Mouse (Mus musculus): ENCODE measurements around the gene Fgf13. TPM values are rescaled to one million over a fixed set of nuclear protein-coding genes. Genes with fewer than 3 reads are reported as not detected.

Gene Fgf13
- total RNA-seq, 1 experiment, result 1.3 TPM

GRCm38 (mm10) chrX:59034969-59035368, 532.9 kb downstream of the Fgf13 start:
- TF ChIP-seq CHD2 (IDR thresholded peaks at IDR 0.05; ENCODE audit: low read depth, low read length) (no peak), ZNF384 (IDR thresholded peaks at IDR 0.05; ENCODE audit: low read depth, low read length) (no peak), MAFK (IDR thresholded peaks at IDR 0.05; ENCODE audit: insufficient read depth, low read depth, low read length) (no peak), ZC3H11A (IDR thresholded peaks at IDR 0.05; ENCODE audit: borderline replicate concordance, low read depth, low read length) (no peak), HCFC1 (IDR thresholded peaks at IDR 0.05; ENCODE audit: borderline replicate concordance, insufficient read depth, low read length) (no peak)
- Histone ChIP-seq H3K36me3 (ENCODE audit: control insufficient read depth, insufficient read depth, low read length, poor library complexity, severe bottlenecking) (no peaks in the 10 kb centered on the region), H3K4me1 (ENCODE audit: control insufficient read depth in 2 of 2, insufficient read depth in 2 of 2, low read length in 2 of 2, poor library complexity in 1 of 2) (no peaks in the 10 kb centered on the region), H3K9me3 (ENCODE audit: control insufficient read depth, insufficient read depth, low read depth, low read length) (no peaks in the 10 kb centered on the region), H3K4me3 (ENCODE audit: insufficient read depth in 1 of 2, low read depth in 1 of 2, low read length in 2 of 2, poor library complexity in 1 of 2, severe bottlenecking in 1 of 2) (no peak overlapping the region), H3K27ac (ENCODE audit: insufficient read depth, low read depth, low read length, poor library complexity, severe bottlenecking) (no peak overlapping the region), H3K9ac (ENCODE audit: insufficient read depth, low read depth, low read length, poor library complexity, severe bottlenecking) (no peak overlapping the region)
- DNase-seq (ENCODE audit: low read depth, low spot score), result no peak
- in situ Hi-C loops (cut with MboI; ENCODE audit: low sequenced_read_pairs in 2 of 2, unreplicated experiment in 2 of 2), result no loop called here
